Mouse (Mus musculus) gastrocnemius, adult 18-20 months (tissue): Measurements from ENCODE around the gene Sema5a. TPM values are rescaled to one million over a fixed set of nuclear protein-coding genes. Genes with fewer than 3 reads are reported as not detected.

Source experiments
- DNase-seq: peaks from one replicate; pipeline ENCODE4 v3.0.0; 2021; ENCODE audit warnings: low spot score
- total RNA-seq, 2 experiments: library from RNA; stranded (reverse); gene quantifications; 2 replicates each; pipeline ENCODE4 v1.2.3; 2021

Gene Sema5a
- total RNA-seq, 2 experiments from 2014 or later: 2.3 to 2.9 TPM

DNA sequence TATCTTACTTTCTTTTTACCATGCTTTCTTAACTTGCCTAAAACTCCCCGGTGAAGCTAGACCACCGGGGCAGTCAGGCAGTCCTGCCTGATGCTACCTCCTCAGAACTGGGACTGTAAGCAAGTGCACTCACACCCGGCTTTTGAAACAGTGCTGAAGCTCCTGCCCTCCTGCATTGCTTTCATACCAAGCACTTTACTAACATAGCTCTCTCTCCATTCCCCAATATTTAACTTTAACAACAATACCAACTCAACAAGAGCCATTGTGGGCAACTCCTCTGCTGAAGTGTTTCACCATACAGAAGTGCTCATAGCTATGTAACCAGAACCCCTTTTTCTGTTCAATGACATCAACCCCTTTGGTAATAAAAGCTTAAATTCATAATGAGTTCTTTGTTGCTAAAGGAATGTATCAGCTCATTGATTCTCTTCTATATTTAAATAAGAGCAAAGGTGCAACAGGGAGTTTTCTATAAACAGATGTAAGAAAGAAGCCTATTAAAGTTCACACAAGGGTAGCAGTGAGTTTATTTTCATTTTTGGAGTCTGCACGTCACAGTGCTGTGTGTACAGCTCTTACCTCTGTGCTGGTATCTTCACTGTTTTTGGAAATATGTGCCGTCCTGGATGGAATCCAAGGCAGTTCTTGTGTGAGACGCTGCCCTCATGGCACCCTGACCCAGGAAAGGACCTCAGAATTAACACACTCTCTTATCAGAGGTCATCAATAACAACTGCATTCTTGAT lies 292.3 kb downstream of the Sema5a start:
- DNase-seq: no peak

DNA sequence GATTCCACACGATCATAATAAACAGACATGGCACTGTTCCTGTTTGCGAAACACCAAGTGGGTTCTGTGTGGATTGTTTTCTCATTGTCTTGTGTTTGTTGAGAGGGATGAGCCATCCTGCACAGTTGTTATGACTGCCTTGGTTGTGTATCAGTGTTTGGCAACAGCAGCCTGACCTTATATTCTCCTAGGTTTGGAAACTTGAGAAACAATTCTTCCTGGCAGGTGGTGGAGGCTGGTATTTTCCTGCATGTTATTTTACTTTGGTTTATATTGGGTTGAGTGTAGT lies 292.8 kb downstream of the Sema5a start:
- no peak for DNase-seq

DNA sequence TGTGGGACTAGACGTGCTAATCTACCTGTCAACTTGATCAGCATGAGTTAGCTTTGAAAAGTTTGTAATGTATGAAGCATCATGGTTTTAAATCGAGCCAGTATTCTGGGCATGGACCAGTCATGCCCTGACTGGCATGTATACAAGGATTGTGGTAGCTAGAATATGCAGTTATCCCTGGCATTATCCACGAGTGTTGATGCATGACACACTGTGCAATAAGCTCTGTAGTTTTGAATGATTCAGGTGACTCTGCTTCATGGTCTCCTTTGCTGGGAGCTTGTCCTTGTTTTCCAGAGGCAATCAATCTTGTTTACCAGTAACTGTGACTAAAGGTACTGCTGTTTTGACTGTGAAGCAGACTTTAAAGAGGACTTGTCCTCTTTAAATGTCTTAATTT lies 293.5 kb downstream of the Sema5a start:
- DNase-seq: no peak

DNA sequence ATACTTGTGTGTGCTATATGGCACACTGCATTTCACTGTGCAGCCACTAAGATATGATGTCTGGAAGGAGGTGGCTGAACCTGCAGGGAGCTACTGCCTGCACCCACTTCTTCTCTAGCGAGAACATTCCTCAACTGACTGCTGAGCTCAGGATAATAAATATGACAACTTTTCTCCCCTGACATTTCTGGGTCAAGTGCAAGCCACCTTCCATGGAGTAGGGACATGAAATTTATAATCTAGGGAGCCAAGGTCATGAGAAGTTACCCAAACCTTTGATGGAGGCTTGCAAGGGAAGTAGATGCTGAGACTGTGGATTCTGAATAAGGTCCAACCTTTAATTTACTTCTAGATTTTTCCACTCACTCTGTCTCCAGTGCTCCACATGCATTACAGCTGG lies 298.1 kb downstream of the Sema5a start:
- no peak for DNase-seq

DNA sequence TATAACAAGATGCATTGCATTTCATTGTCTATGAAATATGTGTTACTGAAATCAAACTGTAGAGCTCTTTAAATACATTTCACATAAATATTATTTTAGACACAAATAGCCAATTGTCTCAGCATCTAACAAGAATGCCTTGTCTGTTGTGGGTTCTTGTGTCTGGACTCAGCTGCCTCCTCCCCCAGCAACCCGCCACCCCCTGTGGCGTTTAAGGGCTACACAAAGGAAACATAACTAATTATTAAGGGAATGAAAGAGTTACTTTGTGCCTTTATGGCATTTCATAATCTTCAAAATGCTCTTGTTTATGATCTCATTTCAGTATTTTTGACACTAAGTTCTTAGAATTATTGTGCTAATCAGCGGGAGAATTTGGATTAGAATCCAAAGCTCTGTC lies 298.6 kb downstream of the Sema5a start:
- no peak for DNase-seq

DNA sequence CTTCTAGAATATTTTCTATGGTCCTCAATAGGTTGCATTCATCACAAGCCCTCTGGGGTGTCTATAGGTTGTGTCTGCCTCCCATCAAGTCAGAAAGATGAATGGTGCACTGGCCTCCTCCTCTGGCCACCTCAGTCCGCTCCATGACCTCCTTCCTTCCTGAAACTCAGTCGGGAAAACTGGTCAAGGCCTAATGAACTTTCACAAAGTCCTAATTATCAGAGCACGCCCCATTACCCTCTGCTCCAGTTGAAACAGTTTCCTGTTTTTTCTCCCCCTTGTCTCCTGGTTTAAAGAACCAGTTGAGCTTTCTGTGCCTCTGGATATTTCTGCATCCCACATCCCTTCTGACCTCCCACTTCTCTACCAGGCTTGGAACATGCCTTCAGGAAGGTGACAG lies 300.8 kb downstream of the Sema5a start:
- DNase-seq: no peak

DNA sequence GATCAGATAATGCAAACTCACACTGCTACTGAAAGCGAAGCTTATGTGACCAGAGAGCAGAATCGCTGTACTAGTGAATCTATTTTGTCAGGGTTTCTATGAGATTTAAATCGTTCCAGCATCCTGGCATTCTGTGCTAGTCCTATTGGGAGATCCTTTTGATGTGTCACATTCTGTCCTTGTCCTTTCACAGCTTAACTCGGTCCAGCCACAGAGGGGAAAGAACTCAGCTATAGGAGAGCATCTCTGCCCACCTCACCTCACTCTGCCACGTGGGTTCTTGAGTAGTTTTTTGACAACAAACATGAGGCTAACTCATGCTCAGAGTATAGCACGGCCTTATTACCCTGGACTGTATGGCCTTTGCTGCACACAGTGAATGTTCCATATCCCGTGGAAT lies 302.1 kb downstream of the Sema5a start:
- DNase-seq: no peak

DNA sequence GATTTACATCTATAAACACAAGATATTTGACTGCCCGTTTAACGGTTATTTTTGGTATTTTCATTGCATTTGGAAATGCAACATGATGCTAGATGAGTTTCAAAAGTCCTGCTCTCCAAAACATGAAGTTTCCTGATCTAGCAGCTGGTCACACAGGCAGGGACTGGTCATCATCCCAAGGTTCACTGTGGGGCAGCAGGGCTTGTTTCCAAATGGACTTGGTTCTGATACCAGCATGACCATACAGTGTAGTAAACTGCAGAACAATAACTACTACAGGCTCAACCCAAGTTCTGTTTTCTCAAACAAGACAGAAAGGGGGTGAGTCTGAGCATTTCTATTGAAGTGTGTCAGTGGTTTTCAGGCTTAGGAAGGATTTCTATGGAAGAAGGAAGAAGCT lies 314.3 kb downstream of the Sema5a start:
- DNase-seq: no peak

DNA sequence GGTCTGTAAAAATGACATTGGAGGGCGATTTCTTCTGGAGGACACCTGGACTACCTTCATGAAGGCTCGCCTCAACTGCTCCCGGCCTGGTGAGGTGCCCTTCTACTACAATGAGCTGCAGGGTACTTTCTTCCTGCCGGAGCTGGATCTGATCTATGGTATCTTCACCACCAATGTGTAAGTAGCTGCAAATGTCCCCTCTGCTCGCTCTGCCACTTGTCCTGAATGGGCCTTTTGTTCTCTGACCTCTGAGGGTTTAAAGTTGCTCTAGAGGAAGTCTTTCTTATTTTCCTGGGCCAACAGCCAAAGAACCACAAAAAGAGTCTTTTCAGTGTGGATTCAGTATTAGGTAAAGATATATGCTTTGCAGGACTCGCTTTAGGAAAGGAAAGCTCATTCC lies 318.0 kb downstream of the Sema5a start:
- DNase-seq: no peak

DNA sequence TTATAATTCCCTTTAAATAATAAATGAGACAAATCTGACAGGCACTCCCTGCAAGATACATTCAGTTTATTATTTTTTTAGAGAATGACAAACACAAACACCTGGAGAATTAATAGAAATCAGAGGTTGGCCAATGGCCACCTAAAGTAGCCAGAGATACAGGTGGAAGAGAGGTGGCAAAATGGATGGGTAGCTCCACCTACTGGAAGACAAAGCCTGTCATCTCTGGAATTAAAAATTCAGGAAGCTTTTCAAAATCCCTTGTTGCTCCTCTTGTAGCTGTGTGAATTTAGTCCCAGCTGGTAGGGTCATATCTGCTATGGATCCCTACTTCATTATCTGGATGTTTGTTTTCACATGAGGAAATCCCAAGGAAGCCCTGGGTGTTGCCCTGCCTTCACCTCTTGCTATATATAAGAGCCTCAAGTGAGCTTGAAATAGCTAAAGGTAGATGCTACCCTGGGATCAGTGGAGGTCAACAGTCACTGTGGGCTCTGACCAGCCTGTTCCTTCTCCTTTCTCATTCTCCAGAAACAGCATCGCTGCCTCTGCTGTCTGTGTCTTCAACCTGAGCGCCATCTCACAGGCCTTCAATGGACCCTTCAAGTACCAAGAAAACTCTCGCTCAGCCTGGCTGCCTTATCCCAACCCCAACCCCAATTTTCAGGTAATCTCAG lies 323.7 kb downstream of the Sema5a start:
- no peak for DNase-seq

DNA sequence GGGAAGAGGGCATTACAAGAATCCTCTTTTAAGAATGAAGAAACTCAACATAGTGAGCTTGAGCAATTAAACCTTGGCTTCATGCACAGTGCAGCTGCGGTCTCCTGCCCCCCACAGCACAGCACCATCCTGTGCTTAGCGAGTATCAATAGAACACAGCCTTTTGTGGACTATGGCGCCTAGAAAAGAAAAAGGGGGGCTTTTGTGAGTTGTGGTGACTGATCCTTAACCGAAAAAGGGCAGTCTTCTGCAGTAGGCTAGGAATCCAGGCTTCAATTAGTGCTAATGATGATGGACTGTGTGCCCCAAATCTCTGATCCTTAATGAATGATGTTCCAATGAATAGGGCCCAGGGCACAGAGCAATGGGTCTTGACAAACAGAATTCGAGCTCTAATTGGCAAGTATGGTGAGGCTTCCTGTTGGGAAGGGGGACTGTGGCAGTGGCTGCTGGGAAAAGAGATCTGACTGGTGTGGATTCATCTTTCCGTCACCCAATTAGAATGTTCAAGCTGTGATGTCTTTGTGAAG lies 324.3 kb downstream of the Sema5a start:
- DNase-seq: no peak

DNA sequence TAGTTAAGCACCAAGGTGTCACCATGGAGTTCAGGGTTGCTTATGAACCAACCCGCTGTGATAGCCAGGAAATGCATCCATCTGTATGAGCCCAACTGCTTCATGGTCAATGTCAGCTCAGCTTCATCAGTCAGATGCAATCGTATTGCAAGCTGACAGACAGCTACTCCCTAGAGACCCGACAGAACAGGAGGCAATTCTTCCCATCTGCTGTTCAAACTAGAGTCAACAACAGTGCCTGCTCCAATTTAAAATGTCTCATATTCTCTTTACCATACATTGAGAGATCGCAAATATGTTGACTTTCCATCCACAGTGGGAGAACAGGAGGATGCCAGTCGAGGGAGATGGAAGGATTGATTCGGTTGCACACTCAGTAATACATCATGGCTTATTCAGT lies 329.7 kb downstream of the Sema5a start:
- no peak for DNase-seq

DNA sequence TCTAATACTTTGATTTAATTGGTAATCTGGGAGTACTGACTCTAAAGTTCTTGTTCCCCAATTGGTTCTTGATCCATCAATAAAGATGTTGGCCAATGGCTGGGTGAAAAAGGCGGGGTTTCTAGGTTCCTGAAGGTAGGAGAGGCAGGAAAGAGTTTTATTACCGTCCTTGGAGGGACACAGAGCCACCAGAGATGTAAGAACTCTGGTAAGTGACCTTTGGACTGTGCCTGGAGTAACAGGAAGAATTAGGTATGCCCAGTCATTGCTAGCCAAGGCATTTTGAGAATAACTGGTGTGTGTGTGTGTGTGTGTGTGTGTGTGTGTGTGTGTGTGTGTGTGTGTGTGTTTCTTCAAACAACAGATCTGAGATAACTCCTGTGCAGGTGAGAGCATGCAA lies 330.6 kb downstream of the Sema5a start:
- no peak for DNase-seq

DNA sequence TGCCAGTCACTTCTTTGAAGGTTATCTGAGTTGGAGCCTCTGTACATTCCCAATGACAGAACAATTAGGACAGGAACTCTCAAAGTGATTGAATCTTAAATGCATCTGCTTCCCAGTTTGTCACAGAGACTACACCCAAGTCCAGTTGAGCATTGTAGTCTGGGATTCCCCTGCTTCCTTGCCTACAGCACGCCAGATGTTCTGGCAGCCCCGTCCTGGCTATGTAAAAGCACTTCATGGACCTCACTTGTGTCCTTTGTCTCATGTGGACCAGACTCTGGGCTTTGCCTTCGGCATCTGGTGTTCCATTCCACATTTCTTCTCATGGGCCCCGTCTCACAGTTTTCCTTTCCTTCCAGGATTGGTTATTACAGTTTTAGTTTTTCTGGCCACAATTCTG lies 334.7 kb downstream of the Sema5a start:
- DNase-seq: peak; percentile 2

DNA sequence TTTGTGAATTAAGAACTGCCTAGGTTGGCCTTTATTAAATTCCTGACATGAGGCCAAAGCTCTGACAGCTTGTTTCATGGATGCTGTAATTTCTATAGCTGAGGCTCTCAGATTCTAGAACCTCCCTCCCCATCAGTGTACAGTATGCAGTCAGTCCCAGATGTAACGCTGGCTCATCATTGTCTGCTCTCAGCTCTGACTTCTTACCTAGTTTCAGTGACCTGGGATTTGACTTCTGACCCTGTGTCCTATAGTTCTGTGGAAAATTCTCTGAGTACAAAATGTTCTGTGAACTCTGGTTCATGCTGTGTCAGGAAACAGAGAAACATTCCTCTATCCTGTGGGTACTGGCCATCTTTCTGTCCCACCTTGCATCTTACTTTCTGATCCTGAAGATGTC lies 346.0 kb downstream of the Sema5a start:
- DNase-seq: no peak

DNA sequence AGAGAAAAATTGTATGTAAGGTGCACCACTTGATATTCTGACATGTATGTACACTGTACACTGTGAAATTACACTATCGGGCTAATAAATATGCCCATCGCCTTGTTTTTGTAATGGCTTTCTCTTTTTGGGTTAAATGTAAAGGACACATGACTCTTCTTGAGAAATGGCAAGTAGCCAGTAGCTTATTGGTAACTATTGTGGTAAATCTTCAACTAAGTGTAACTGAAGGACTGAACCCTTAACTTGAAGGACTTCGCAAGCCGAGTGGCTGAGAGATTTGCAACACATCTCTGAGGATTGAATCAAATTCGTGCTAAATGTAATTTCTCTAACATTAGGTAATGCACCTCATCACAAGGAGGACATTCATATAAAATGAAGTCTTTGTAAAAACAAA lies 349.1 kb downstream of the Sema5a start:
- DNase-seq: no peak

DNA sequence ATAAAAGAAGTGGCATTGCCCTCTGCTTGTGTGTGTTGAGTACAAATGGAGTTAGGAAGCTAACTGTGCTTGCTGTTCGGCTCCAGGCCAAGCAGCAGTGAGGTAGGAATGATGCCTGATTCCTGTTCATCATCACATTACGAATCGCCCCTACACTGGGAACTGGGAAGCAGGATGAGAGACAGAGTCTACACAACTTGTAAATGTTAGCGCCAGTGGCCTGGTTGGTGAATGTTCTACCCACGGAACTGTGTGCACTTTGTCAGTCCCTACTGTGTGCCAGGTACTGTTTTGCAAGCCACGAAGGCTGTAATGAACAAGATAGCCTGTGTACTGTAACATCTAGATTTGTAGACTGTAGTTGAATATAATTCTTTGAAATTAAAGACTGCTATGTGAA lies 352.0 kb downstream of the Sema5a start:
- DNase-seq: no peak

DNA sequence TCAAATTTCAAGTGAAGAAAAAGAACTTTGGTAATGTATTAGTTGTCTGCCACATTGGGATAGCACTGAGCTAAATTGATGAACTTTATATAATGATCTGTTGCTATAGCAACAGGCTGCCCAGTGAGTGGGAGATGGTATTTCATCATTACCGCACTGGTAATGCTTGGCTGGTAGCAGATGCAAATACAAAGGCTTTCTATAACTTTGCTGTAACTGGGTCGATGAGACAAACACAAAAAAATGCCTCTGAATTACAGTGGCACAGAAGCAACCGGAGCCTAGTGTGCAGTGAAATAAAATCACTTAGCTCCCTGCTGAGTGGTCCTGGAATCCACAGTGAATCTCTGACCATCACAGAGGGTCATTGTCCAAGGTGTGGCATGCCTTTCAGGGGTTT lies 352.6 kb downstream of the Sema5a start:
- no peak for DNase-seq

DNA sequence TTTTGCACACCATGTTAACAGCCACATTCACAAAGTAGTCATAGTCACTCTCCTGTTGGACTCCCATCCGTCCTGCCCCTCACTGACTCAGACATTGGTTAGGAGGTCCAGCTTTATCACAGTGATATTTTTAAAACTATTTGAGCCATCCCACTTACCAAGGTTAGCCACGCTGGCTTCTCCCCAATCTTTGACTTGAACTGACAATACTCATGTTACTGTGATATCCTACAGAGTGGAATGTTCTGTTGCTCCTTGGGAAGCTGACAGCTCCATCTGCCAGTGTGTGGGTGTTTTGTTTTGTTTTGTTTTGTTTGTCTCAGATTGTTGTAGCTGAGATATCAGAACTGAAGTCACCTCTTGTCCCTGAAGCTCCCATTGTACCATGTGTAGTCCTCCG lies 362.6 kb downstream of the Sema5a start:
- DNase-seq: no peak

DNA sequence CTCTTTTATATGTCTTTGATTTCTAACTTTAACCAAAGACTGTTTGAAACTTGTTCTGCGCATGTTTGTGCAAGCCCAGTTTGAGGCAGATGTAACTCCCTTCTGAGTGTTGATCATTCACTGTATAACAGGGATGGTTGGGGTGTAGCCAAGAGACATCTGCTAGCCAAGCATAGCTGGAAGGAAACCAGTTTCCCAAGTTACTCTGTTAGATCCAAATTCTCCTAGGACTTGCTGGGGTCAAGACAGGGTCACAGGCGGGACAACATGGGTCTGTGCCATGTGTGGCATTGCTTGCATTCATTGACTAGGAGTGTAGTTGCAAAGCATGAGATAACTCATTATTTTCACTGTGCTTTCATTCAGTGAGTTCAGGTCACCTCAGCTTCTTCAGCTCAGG lies 366.2 kb downstream of the Sema5a start:
- DNase-seq: peak; percentile 16

DNA sequence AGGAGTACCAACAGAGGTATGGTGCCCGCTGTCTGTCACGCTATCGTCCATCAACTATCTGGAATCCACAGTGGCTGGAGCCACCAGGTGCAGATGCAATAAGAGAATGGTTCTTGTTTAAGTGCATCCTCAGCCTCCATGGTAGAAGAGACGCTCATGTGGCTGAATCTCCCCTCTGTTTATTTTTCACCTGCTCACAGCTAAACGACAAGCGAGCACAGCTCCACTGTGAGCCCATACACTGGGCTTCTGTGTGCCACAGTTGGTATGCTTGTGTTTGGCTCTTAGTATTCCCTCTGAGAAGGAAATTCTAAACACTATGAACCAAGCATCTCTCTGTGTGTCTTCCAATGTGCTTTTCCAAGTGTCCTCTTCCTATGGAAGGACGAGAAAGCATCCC lies 366.6 kb downstream of the Sema5a start:
- no peak for DNase-seq

DNA sequence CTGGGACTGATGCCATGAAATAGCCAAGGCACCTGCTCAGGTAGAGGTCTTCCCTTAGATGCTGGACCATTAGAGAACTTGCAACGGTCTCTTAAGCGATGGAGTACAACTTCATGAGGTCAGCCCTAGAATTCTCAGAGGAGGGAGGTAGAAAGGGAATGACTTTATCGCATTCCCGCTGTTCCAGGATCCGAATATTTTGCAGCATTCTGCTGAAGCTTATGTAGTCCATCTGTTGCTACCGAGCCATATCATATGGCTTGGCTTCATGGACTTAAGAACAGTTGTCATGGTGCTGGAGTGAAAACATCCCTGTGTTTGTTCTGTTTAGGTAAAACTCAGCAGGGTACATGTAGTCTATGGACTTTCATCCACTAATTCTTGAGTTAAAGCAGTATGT lies 369.1 kb downstream of the Sema5a start:
- DNase-seq: no peak

DNA sequence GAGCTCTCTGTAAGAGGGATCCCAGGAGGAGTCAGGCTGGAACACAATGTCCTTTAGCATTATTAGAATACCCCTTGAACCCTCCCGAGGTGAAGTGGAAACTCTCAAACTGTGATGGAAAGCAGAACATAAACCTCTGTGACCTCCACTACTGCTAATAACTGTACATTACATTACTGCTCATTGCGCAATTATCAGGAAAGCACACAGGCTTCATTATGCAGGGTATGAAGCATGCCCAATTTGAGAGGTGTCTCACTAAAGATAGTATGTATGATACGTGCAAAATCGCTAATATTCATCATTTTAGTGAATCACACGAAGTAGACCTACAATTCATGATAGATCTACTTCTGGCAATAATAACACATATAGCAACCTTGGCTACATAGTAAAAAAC lies 371.2 kb downstream of the Sema5a start:
- DNase-seq: no peak

DNA sequence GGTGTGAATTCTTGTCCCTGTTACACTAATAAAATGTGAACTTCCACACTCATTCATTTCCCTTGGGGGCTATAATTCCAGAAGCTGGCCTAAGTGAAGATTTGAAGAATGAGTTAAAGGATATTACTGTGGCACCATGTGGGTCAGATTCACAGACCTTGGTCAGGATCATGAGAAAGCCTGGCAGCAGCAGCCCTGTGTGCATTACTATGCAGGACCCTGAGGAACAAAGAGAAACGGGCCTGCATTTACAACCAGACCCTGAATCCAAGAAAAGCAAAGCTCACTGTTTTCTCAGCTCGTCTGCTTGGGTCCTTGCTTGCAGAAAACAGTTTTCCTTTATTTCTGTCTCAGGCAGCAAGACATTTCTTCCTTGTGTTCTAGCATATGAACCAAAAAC lies 374.6 kb downstream of the Sema5a start:
- no peak for DNase-seq
